Comparison of ENCODE assay signal across 8 mouse cellular contexts in genomic region chr13:23752742-23753172, GRCm38 (mm10). TPM values are rescaled to one million over a fixed set of nuclear protein-coding genes. Genes with fewer than 3 reads are reported as not detected.
DNase-seq lines count a peak whose midpoint lies in the region; ATAC-seq and TF ChIP-seq lines count a peak whose summit lies in the region.

No protein-coding gene starts in this region.

- no peak for TF ChIP-seq CTCF in testis, adult 2 months (IDR thresholded peaks at IDR 0.05; ENCODE audit: control insufficient read depth, insufficient read depth, insufficient replicate concordance, low read depth, low read length)

- no peaks in the 10 kb centered on the region for H3K9me3 ChIP-seq in embryonic facial prominence, embryonic 15.5 days (replicated peaks)
- no peaks in the 10 kb centered on the region for H3K9me3 ChIP-seq in limb, embryonic 15.5 days

- peak overlapping the region; percentile 25; the same call in 1 of the 2 replicates for H3K4me3 ChIP-seq in testis, adult 2 months (ENCODE audit: control insufficient read depth, low read depth, low read length)
- peak overlapping the region; percentile 32 for H3K4me3 ChIP-seq in embryonic facial prominence, embryonic 15.5 days (replicated peaks)
- peak overlapping the region; percentile 30 for H3K4me3 ChIP-seq in limb, embryonic 15.5 days

- TF ChIP-seq POLR2A in testis, adult 2 months (IDR thresholded peaks at IDR 0.05; ENCODE audit: control insufficient read depth, low read depth, low read length): no peak

- H3K36me3 ChIP-seq in testis, adult 2 months (ENCODE audit: control insufficient read depth, insufficient read depth, low read length): no peaks in the 10 kb centered on the region
- no peaks in the 10 kb centered on the region for H3K36me3 ChIP-seq in embryonic facial prominence, embryonic 15.5 days
- no peaks in the 10 kb centered on the region for H3K36me3 ChIP-seq in limb, embryonic 15.5 days

- H3K9ac ChIP-seq in embryonic facial prominence, embryonic 15.5 days: no peak overlapping the region
- no peak overlapping the region for H3K9ac ChIP-seq in limb, embryonic 15.5 days

- no peak for DNase-seq in testis, postnatal 10 days (ENCODE audit: low spot score)
- DNase-seq in yolk sac, embryonic 10.5 days (ENCODE audit: low spot score): peak; percentile 45
- no peak for DNase-seq in frontal cortex, postnatal 14 days (ENCODE audit: low spot score in 2 of 2)
- DNase-seq in urinary bladder, postnatal 10 days (ENCODE audit: low spot score): no peak
- no peak for DNase-seq in layer of hippocampus, adult 9-10 months (ENCODE audit: low spot score)

- WGBS in embryonic facial prominence, embryonic 15.5 days: 2% methylated on average over 6 of the region's 6 CpGs
- 5% methylated on average over 6 of the region's 6 CpGs for WGBS in limb, embryonic 15.5 days

- H3K27ac ChIP-seq in testis, adult 2 months (ENCODE audit: control insufficient read depth, insufficient read depth, low read depth, low read length): peak overlapping the region; percentile 54; the same call in 1 of the 2 replicates
- H3K27ac ChIP-seq in embryonic facial prominence, embryonic 15.5 days (replicated peaks): peak overlapping the region; percentile 40
- H3K27ac ChIP-seq in limb, embryonic 15.5 days: peak overlapping the region; percentile 67

- peaks cover 2% of the 10 kb centered on the region for H3K4me1 ChIP-seq in testis, adult 2 months (ENCODE audit: control insufficient read depth, insufficient read depth, low read length)
- peaks cover 20% of the 10 kb centered on the region for H3K4me1 ChIP-seq in embryonic facial prominence, embryonic 15.5 days
- peaks cover 9% of the 10 kb centered on the region; the same call in 1 of the 2 replicates for H3K4me1 ChIP-seq in limb, embryonic 15.5 days

- H3K27me3 ChIP-seq in testis, adult 2 months (ENCODE audit: control insufficient read depth, insufficient read depth, low read length): no peaks in the 10 kb centered on the region
- no peaks in the 10 kb centered on the region for H3K27me3 ChIP-seq in embryonic facial prominence, embryonic 15.5 days
- no peaks in the 10 kb centered on the region for H3K27me3 ChIP-seq in limb, embryonic 15.5 days

- H3K4me2 ChIP-seq in embryonic facial prominence, embryonic 15.5 days (replicated peaks): peak overlapping the region; percentile 51
- H3K4me2 ChIP-seq in limb, embryonic 15.5 days: peak overlapping the region; percentile 35

- no peak for ATAC-seq in embryonic facial prominence, embryonic 15.5 days (ENCODE audit: insufficient number of reproducible peaks, low FRiP score, low TSS enrichment, low read depth)
- no peak for ATAC-seq in limb, embryonic 15.5 days (ENCODE audit: insufficient number of reproducible peaks, low FRiP score, low TSS enrichment, low read depth)

RNA-seq across cellular contexts. Expression of gene Hist1h3b, which starts 0.7 kb away (rescaled TPM):
- polyA plus RNA-seq in testis, adult 2 months (2012; rRNA removed): 4.2 and 4.7 TPM in 2 replicates
- polyA plus RNA-seq in embryonic facial prominence, embryonic 15.5 days (2015; fragmentation: Nextera tagmentation; extraction: Ambion mirVana): 8.4 and 9.7 TPM in 2 replicates
- 4.0 and 12.0 TPM in 2 replicates for polyA plus RNA-seq in limb, embryonic 15.5 days (2015; fragmentation: Nextera tagmentation; extraction: Ambion mirVana)

RNA-seq across cellular contexts. Expression of gene Hist1h2ab, which starts 1.8 kb away (rescaled TPM):
- polyA plus RNA-seq in testis, adult 2 months (2012; rRNA removed): 4.4 and 6.2 TPM in 2 replicates
- 23.1 and 38.3 TPM in 2 replicates for polyA plus RNA-seq in embryonic facial prominence, embryonic 15.5 days (2015; fragmentation: Nextera tagmentation; extraction: Ambion mirVana)
- polyA plus RNA-seq in limb, embryonic 15.5 days (2015; fragmentation: Nextera tagmentation; extraction: Ambion mirVana): 23.3 and 37.2 TPM in 2 replicates

RNA-seq across cellular contexts. Expression of gene Hist1h4b, which starts 4.1 kb away (rescaled TPM):
- 2.4 and 2.5 TPM in 2 replicates for polyA plus RNA-seq in testis, adult 2 months (2012; rRNA removed)
- polyA plus RNA-seq in embryonic facial prominence, embryonic 15.5 days (2015; fragmentation: Nextera tagmentation; extraction: Ambion mirVana): 2.6 and 3.0 TPM in 2 replicates
- polyA plus RNA-seq in limb, embryonic 15.5 days (2015; fragmentation: Nextera tagmentation; extraction: Ambion mirVana): 4.1 and 4.5 TPM in 2 replicates

RNA-seq across cellular contexts. Expression of gene Hist1h2bb, which starts 6.2 kb away (rescaled TPM):
- 3.9 and 7.0 TPM in 2 replicates for polyA plus RNA-seq in testis, adult 2 months (2012; rRNA removed)
- polyA plus RNA-seq in embryonic facial prominence, embryonic 15.5 days (2015; fragmentation: Nextera tagmentation; extraction: Ambion mirVana): 2.0 and 2.1 TPM in 2 replicates
- polyA plus RNA-seq in limb, embryonic 15.5 days (2015; fragmentation: Nextera tagmentation; extraction: Ambion mirVana): 2.0 and 2.1 TPM in 2 replicates

RNA-seq across cellular contexts. Expression of gene Hist1h3c, which starts 7.4 kb away (rescaled TPM):
- 2.3 TPM in 2 replicates for polyA plus RNA-seq in testis, adult 2 months (2012; rRNA removed)
- 3.5 and 4.8 TPM in 2 replicates for polyA plus RNA-seq in embryonic facial prominence, embryonic 15.5 days (2015; fragmentation: Nextera tagmentation; extraction: Ambion mirVana)
- 5.8 and 6.6 TPM in 2 replicates for polyA plus RNA-seq in limb, embryonic 15.5 days (2015; fragmentation: Nextera tagmentation; extraction: Ambion mirVana)
